Mouse (Mus musculus) midbrain, embryonic 15.5 days (tissue): ENCODE data around the gene Aadacl2. TPM values are rescaled to one million over a fixed set of nuclear protein-coding genes. Genes with fewer than 3 reads are reported as not detected.

ENCODE experiments used
- polyA plus RNA-seq: library from polyadenylated mRNA; unstranded; fragments of >200 nt; fragmentation: Nextera tagmentation; extraction: Ambion mirVana; gene quantifications from 2 replicates; pipeline ENCODE4 v1.2.1, GENCODE M21; 2015

The Aadacl2 gene
- polyA plus RNA-seq, 1 experiment from 2014 or later, result not detected

Other genes starting within 250 kb of the Aadacl2 start
- not detected in 2 replicates for gene Gm8298, start 145.7 kb upstream of the Aadacl2 start, polyA plus RNA-seq
- not detected in 2 replicates for gene C130079G13Rik, start 81.5 kb upstream of the Aadacl2 start, polyA plus RNA-seq
- gene Aadac, start 19.0 kb downstream of the Aadacl2 start, polyA plus RNA-seq, result 0.26 TPM in 1 of 2 replicates, not detected in the other
- gene Sucnr1, start 75.1 kb downstream of the Aadacl2 start, polyA plus RNA-seq, result not detected in 2 replicates